Mouse (Mus musculus): Measurements from ENCODE around the gene Ier5l. TPM values are rescaled to one million over a fixed set of nuclear protein-coding genes. Genes with fewer than 3 reads are reported as not detected.

The Ier5l gene
- total RNA-seq, 1 experiment: 17.7 TPM

GRCm38 (mm10) chr2:30469009-30469408 lies 5.0 kb downstream of the Ier5l start:
- in situ Hi-C loops (cut with MboI; ENCODE audit: low sequenced_read_pairs in 2 of 2, unreplicated experiment in 2 of 2): loop anchor here (25.0 kb wide), 1 partner anchor 318 kb away; no protein-coding TSS in a partner anchor
- H3K4me1 ChIP-seq (ENCODE audit: control insufficient read depth in 2 of 2, insufficient read depth in 2 of 2, low read length in 2 of 2, poor library complexity in 1 of 2): peaks cover 0 to 7% of the 10 kb centered on the region in 2 experiments; a peak in 2 of 4 replicates

GRCm38 (mm10) chr2:30466787-30467186 lies 7.2 kb downstream of the Ier5l start:
- no peak overlapping the region for H3K27ac ChIP-seq (ENCODE audit: insufficient read depth, low read depth, low read length, poor library complexity, severe bottlenecking)

More at GRCm38 (mm10) chr2:30469009-30469408, 5.0 kb downstream of the Ier5l start:
- TF ChIP-seq MAFK (IDR thresholded peaks at IDR 0.05; ENCODE audit: insufficient read depth, low read depth, low read length) (no peak), HCFC1 (IDR thresholded peaks at IDR 0.05; ENCODE audit: borderline replicate concordance, insufficient read depth, low read length) (no peak), ZC3H11A (IDR thresholded peaks at IDR 0.05; ENCODE audit: borderline replicate concordance, low read depth, low read length) (no peak), CHD2 (IDR thresholded peaks at IDR 0.05; ENCODE audit: low read depth, low read length) (no peak)
- DNase-seq (ENCODE audit: low read depth, low spot score): no peak
- H3K36me3 ChIP-seq (ENCODE audit: control insufficient read depth, insufficient read depth, low read length, poor library complexity, severe bottlenecking): no peaks in the 10 kb centered on the region; the same call in 1 of the 2 replicates
- no peak overlapping the region for H3K27ac ChIP-seq (ENCODE audit: insufficient read depth, low read depth, low read length, poor library complexity, severe bottlenecking)
- no peaks in the 10 kb centered on the region for H3K9me3 ChIP-seq (ENCODE audit: control insufficient read depth, insufficient read depth, low read depth, low read length)
- no peak overlapping the region for H3K4me3 ChIP-seq (ENCODE audit: insufficient read depth in 1 of 2, low read depth in 1 of 2, low read length in 2 of 2, poor library complexity in 1 of 2, severe bottlenecking in 1 of 2)
- no peak overlapping the region for H3K9ac ChIP-seq (ENCODE audit: insufficient read depth, low read depth, low read length, poor library complexity, severe bottlenecking)

GRCm38 (mm10) chr2:30464411-30464810 lies 9.6 kb downstream of the Ier5l start:
- no peak for DNase-seq (ENCODE audit: low read depth, low spot score)
- in situ Hi-C loops (cut with MboI; ENCODE audit: low sequenced_read_pairs in 2 of 2, unreplicated experiment in 2 of 2): loop anchor here (25.0 kb wide), 1 partner anchor 323 kb away; no protein-coding TSS in a partner anchor
- no peak for TF ChIP-seq CHD2 (IDR thresholded peaks at IDR 0.05; ENCODE audit: low read depth, low read length)
- no peak for TF ChIP-seq ZNF384 (IDR thresholded peaks at IDR 0.05; ENCODE audit: low read depth, low read length)
- TF ChIP-seq MAFK (IDR thresholded peaks at IDR 0.05; ENCODE audit: insufficient read depth, low read depth, low read length): no peak
- TF ChIP-seq HCFC1 (IDR thresholded peaks at IDR 0.05; ENCODE audit: borderline replicate concordance, insufficient read depth, low read length): no peak
- no peak for TF ChIP-seq ZC3H11A (IDR thresholded peaks at IDR 0.05; ENCODE audit: borderline replicate concordance, low read depth, low read length)
- H3K9me3 ChIP-seq (ENCODE audit: control insufficient read depth, insufficient read depth, low read depth, low read length): no peaks in the 10 kb centered on the region
- no peak overlapping the region for H3K4me3 ChIP-seq (ENCODE audit: insufficient read depth in 1 of 2, low read depth in 1 of 2, low read length in 2 of 2, poor library complexity in 1 of 2, severe bottlenecking in 1 of 2)
- no peak overlapping the region for H3K27ac ChIP-seq (ENCODE audit: insufficient read depth, low read depth, low read length, poor library complexity, severe bottlenecking)
- no peak overlapping the region for H3K9ac ChIP-seq (ENCODE audit: insufficient read depth, low read depth, low read length, poor library complexity, severe bottlenecking)
- peaks cover 0 to 12% of the 10 kb centered on the region in 2 experiments; a peak in 1 of 4 replicates for H3K4me1 ChIP-seq (ENCODE audit: control insufficient read depth in 2 of 2, insufficient read depth in 2 of 2, low read length in 2 of 2, poor library complexity in 1 of 2)
- H3K36me3 ChIP-seq (ENCODE audit: control insufficient read depth, insufficient read depth, low read length, poor library complexity, severe bottlenecking): no peaks in the 10 kb centered on the region

More at GRCm38 (mm10) chr2:30466787-30467186, 7.2 kb downstream of the Ier5l start:
- peaks cover 0 to 16% of the 10 kb centered on the region in 2 experiments; a peak in 2 of 4 replicates for H3K4me1 ChIP-seq (ENCODE audit: control insufficient read depth in 2 of 2, insufficient read depth in 2 of 2, low read length in 2 of 2, poor library complexity in 1 of 2)
- in situ Hi-C loops (cut with MboI; ENCODE audit: low sequenced_read_pairs in 2 of 2, unreplicated experiment in 2 of 2): loop anchor here (25.0 kb wide), 1 partner anchor 321 kb away; no protein-coding TSS in a partner anchor
- H3K4me3 ChIP-seq (ENCODE audit: insufficient read depth in 1 of 2, low read depth in 1 of 2, low read length in 2 of 2, poor library complexity in 1 of 2, severe bottlenecking in 1 of 2): no peak overlapping the region
- H3K36me3 ChIP-seq (ENCODE audit: control insufficient read depth, insufficient read depth, low read length, poor library complexity, severe bottlenecking): no peaks in the 10 kb centered on the region
- TF ChIP-seq CHD2 (IDR thresholded peaks at IDR 0.05; ENCODE audit: low read depth, low read length): no peak
- TF ChIP-seq ZNF384 (IDR thresholded peaks at IDR 0.05; ENCODE audit: low read depth, low read length): no peak
- DNase-seq (ENCODE audit: low read depth, low spot score): no peak
- H3K9ac ChIP-seq (ENCODE audit: insufficient read depth, low read depth, low read length, poor library complexity, severe bottlenecking): no peak overlapping the region
- H3K9me3 ChIP-seq (ENCODE audit: control insufficient read depth, insufficient read depth, low read depth, low read length): no peaks in the 10 kb centered on the region

- no peak for TF ChIP-seq HCFC1 (IDR thresholded peaks at IDR 0.05; ENCODE audit: borderline replicate concordance, insufficient read depth, low read length)
- no peak for TF ChIP-seq MAFK (IDR thresholded peaks at IDR 0.05; ENCODE audit: insufficient read depth, low read depth, low read length)
- TF ChIP-seq ZNF384 (IDR thresholded peaks at IDR 0.05; ENCODE audit: low read depth, low read length): no peak
- TF ChIP-seq ZC3H11A (IDR thresholded peaks at IDR 0.05; ENCODE audit: borderline replicate concordance, low read depth, low read length): no peak
- no peak for TF ChIP-seq CHD2 (IDR thresholded peaks at IDR 0.05; ENCODE audit: low read depth, low read length)
- H3K9ac ChIP-seq (ENCODE audit: insufficient read depth, low read depth, low read length, poor library complexity, severe bottlenecking): no peak overlapping the region
- no peak overlapping the region for H3K27ac ChIP-seq (ENCODE audit: insufficient read depth, low read depth, low read length, poor library complexity, severe bottlenecking)
- in situ Hi-C loops (cut with MboI; ENCODE audit: low sequenced_read_pairs in 2 of 2, unreplicated experiment in 2 of 2): loop anchor here (25.0 kb wide), 1 partner anchor 323 kb away; no protein-coding TSS in a partner anchor
- H3K36me3 ChIP-seq (ENCODE audit: control insufficient read depth, insufficient read depth, low read length, poor library complexity, severe bottlenecking): no peaks in the 10 kb centered on the region
- no peak overlapping the region; a peak in 1 of 4 replicates for H3K4me3 ChIP-seq (ENCODE audit: insufficient read depth in 1 of 2, low read depth in 1 of 2, low read length in 2 of 2, poor library complexity in 1 of 2, severe bottlenecking in 1 of 2)
- peaks cover 0 to 10% of the 10 kb centered on the region in 2 experiments; a peak in 1 of 4 replicates for H3K4me1 ChIP-seq (ENCODE audit: control insufficient read depth in 2 of 2, insufficient read depth in 2 of 2, low read length in 2 of 2, poor library complexity in 1 of 2)
- DNase-seq (ENCODE audit: low read depth, low spot score): no peak
- H3K9me3 ChIP-seq (ENCODE audit: control insufficient read depth, insufficient read depth, low read depth, low read length): no peaks in the 10 kb centered on the region
Observed at GRCm38 (mm10) chr2:30463904-30464330, 10.1 kb downstream of the Ier5l start.

Measured in ES-E14 (cell line).